Mouse (Mus musculus) neutrophil, adult 83 days (primary cell): Measurements from ENCODE around the gene Tmcc3. TPM values are rescaled to one million over a fixed set of nuclear protein-coding genes. Genes with fewer than 3 reads are reported as not detected.

Source experiments
- total RNA-seq, 2 experiments: library from RNA; stranded (reverse); gene quantifications; one replicate each; pipeline ENCODE4 v1.2.4; 2023

The Tmcc3 gene
- 1 to 10 TPM; 5.0 to 5.2 TPM for total RNA-seq

DNA sequence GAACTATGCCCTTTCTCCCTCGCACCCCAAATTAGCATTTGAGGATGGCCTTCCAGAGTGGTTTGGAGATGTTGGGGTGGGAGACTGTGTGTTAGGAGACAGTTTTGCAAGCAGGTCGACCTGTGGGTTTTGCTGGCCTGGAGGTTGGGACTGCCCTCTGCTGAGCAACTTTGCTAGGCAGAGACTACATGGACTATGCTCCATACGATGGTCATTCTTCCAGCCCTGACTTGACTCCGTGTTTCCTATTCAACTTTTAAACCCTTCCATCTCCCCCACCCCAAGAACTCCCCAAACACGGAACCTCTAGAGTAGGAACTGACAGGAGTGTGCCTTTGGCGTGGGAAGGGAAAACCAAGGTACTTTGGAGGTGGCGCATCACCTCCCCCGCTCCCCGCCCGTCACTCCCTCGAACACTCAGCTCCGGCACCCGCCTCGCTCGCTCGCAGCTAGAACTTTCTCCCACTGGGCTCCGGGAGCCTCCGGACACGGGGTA lies at the start of gene Tmcc3:
Tmcc3 (plus strand) TSS at position 439 of the 496 bp plus-strand sequence.

DNA sequence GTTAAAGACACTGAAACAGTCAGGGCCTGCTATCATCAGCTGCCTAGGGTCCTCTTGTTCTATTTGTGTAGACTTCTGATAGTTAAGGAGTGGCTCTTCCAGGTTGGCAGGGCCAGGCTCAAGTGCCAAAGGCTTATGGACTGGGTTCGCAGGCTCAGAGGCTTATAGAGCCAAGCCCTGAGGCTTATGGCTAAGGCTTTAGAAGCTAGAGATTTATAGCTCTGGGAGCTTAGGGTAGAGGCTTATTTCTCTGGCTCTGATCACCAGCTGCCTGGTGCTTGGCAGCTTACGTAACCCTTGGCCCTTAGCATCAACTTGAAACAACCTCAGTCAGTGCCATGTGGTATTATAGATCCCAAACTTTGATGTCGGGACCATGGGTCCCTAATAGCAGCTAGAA lies 13.3 kb upstream of the Tmcc3 start, which contains the start of gene Gm4792:
Gm4792 (minus strand) TSS at position 233 of the 400 bp plus-strand sequence.

Other genes starting within 250 kb of the Tmcc3 start
- 1 to 10 TPM; 3.0 to 3.6 TPM for gene Nr2c1, start 163.9 kb upstream of the Tmcc3 start, total RNA-seq
- gene Ndufa12, start 113.2 kb upstream of the Tmcc3 start, total RNA-seq: 10 to 100 TPM; 48.8 to 50.1 TPM
- not detected for gene Gm4792, start 13.2 kb upstream of the Tmcc3 start, total RNA-seq